Mouse (Mus musculus): ENCODE results near the gene Sri.
"Not testable (repeated sequence)": the region's sequence is repeated elsewhere in the genome, so short reads cannot be mapped to it uniquely, and the experiment has no call there.

Gene Sri

DNA sequence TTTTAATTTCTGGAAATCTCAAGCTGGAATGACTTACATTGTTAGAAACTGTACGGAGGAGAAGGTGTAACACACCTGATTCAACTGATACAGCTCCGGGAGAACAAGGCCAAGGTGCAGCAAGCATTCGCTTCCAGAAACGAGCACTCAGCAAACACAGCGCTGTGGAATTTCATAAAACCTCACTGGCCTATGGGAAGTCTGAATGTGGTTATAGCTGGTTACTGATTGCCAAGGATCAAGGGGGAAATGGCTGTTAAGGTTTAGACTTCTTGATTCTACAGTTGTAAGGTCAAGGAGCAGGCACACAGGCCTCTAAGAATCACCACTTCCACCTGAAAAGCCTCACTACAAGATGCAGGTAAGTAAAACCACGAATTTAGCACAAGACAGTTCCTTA, at the start of gene Sri:
Gene Sri, plus strand, starts transcription at position 224 of the 400 bp plus-strand sequence.
- DNase-seq, result no peak

DNA sequence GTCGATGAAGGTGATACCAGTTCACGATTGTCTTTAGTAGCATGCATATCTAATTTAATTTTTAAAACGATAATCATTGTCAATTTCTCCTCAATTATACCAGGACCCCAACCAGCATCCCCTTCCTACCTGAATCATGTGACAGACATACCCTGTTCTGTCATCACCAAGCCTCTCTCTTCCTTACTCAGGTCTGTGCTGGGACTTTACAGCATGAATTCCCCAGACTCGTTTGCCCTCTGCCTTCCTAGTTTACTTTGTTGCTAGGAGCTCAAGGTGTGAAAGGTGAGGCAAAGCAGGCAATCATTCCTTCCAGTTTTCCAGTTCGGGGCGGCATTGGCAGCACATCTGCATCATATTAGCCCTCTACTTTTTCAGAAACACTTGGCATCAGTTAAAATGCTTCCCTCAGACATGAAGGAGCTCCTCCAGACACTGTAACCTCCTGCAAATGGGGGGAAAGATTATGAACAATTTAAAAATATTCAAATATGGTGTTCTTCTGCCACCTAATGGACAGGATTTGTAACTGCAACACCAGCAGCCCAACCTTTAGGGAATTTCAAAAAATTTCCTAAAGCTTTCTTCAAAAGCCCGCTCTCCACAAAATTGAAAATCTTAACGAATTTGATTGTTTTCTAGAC, 49.4 kb upstream of the Sri start:
- no peak for DNase-seq

DNA sequence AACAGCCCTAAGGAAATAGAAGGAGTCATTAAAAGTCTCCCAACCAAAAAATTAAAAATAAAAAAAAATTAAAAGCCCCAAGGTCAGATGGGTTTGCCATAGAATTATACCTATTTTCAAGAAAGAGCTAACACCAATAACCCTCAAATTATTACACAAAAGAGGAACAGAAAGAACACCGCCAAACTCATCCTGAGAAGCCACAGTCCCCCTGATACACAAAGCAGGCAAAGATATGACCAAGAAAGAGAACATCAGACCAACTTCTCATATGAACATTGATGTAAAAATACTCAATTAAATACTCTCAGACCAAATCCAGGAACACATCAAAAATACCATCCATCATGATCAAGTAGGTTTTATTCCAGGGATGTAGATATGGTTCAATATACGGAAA, 48.8 kb upstream of the Sri start:
- DNase-seq, result no peak

DNA sequence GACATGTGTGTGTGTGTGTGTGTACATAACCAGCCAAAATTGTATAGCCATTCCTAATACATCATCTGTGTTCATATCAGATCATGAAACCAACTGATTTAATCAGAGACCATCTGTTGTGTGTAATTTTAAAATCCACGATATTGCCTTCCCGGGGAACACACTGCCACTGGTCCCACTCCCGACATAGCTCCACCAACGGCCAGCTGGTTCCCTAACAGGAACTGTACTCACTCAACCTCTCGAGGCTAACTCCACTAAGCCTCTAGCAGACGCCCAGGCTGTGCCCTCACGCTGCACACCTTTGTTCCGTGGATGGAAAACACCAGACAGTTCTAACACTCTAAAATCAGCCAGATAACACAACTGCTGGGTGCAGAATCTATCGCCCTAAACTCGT, 45.4 kb upstream of the Sri start:
- DNase-seq, result peak; percentile 6

DNA sequence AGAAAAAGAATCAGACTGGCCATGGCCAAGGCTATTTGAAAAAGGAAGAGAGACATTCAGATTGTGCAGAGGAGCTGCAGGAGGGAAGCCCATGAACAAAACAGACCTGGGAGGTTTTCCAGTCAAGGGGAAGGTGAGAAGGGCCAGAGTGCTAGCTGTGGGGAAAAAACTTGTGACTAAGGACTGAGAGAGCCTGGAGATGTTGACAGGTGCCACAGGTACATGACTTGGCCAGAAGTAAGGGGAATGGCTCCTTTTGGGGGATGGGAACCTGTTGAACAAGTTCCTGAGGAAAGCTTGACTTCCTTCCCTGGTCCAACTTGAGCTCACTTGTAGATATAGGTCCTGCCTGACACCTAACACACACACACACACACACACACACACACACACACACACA, 43.1 kb upstream of the Sri start:
- no peak for DNase-seq

DNA sequence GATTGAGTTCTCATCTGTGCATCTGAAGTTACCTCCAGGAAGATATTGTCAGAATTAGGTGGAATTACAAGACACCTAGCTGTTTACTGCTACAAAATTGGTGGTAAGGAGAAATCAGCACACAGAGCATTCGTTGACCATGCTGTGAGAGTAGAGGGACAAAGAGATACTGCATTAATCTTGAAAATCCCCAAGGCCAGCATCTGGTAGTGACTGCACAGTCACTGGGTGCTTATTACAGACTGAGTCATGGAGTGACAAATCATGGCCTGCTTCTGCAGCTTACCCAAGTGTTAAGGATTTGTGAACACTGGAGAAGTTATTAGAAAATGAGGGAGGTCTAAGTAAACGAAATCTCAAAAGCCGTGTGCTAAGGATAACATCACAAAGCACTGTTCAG, 32.6 kb upstream of the Sri start:
- DNase-seq, result no peak

DNA sequence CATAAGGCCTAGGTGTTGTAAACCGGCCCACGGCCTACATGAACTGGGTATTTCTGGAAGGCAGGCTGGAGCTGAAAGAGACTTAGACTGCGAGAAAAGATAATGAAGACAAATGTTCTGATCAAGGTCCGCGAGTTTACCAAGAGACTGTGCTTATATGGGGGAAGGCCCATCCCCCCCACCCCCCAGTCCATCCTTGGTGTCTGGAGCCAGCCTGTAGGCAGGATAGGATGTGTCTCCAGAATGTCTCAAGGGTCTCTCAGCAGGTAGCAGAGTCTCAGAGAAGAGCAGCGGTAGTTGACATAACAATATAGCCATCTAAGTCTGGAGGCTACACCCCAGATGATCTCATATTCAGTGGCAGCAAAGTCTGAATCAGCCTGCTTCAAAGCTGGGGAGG, 11.3 kb upstream of the Sri start:
- DNase-seq, result not testable (repeated sequence)

DNA sequence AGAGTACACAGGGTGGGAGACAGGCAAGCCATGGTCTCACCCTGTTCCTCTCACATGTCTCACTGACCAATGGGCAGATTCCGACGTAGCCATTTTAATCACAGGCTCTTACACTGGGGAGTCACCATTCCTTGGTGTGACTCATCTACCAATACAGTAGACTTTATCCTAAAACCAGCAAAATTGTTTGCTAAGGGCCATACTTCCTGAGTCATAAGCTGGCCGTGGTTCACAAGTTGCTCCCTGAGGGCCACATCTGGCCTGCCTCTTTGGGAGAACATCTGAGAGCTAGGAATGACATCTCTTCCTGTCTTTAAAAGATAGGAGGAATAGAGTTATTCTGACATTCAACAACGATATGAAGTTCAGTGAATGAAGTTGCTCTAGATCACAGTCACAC, 7.9 kb downstream of the Sri start:
- DNase-seq, result no peak

DNA sequence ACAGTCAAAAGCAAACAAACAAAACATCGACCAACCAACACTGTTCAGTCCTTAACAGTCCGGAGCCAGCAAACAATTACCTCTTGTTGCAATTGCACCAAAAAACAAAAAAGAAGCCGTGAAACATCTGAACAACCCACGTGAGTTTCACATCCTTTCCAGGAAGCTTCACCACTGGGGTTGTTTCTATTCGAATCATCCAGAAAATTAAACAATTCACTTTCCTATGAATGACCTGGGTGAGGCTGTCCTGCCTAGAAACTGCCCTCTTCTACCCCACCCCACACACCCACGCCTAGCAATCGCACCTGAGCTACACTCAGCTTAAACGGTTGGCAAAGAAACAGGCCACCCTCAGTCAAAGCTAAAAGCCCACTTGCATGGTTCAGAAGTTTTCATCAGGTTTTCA, 9.8 kb downstream of the Sri start:
- no peak for DNase-seq

DNA sequence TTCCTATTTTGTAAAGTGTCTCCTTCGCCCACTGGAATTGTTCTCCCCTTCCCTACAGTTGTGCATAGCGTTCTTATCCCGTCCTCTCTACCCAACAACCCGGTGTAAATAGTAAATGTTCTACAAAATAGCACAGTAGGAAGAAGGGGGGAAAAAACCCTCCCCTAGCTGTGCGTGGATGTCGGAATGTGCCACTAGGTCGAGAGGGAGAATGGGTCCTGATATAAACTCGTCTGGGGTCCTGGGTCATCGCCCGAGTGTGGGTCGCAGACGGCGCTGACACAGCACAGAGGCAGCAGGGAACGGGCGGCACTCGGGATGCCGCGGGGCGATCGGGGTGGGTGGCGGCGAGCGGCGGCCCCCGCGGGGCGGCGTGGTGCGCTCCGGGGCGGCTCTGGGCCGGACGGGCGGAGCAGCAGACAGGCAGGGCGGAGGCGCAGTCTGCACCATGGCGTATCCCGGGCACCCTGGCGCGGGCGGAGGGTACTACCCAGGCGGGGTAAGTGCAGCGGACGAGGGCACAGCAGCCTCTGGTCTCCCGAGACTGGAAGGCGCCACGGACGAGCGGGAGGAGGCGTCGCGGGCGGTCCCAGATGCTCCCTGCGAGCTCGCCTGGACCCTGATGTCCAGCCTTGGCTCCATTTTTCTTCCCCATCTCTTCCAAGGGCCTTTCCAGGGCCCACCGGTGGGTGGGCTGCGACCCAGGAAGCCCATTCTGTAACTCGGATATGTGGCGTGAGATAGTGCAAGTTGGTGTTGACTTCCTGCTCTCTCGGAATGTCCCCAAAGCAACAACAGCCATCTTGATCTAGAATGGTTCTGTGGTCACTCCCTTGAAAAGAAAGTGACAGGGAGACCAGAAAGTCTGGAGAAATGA, 10.5 kb downstream of the Sri start:
- peak; percentile 76 for DNase-seq

DNA sequence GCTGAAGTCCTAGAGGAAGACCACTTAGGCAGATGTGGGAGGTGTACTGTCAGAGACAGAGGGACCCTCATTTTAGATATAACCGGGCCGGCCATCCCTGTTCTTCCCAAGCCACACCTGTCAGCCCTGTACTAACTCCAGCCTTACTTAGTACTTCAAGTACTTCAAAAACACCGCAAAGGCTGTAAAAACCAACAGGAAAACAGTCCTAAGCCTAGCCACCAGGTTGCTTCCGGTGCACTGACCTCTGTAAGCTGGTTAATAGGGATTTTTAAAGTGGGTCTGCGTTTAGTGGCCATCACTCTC, 11.1 kb downstream of the Sri start:
- no peak for DNase-seq

DNA sequence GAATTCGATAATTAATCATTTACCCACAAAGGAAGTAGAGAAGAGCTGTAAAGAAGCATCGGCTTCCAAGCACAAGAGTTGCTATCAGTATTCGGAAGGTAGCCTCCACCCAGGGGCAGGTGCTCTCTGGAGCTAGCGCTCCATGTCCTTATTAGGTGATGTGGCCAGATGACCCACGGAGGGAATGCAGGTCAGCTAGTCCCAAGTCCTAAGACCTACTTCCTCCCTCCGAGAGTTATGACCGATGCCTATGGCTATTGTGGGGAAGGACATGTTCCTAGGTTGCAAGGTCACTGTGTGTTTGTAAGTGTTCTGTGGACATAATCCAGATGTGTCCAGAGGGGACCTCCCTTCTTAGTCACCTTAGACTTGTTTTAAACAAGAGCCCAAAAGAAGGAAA, 12.2 kb downstream of the Sri start:
- DNase-seq, result no peak

DNA sequence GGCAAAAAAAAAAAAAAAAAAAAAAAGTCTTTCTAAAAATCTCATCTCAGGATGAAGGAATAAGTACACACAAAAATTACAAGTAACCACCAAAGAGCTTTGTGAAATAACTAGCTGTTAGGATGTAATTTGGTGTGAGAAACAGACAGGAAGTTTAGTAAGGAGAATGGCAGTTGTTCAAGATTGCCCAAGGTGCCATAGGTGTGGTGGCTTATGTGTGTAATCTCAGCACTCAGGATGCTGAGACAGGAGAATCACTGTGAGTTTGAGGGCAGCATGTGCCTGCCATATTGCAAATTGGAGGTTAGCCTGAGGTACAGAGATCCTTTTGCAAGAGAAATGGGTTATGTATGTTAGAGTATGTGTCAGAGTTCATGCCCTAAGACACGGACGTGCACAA, 16.6 kb downstream of the Sri start:
- DNase-seq, result no peak

DNA sequence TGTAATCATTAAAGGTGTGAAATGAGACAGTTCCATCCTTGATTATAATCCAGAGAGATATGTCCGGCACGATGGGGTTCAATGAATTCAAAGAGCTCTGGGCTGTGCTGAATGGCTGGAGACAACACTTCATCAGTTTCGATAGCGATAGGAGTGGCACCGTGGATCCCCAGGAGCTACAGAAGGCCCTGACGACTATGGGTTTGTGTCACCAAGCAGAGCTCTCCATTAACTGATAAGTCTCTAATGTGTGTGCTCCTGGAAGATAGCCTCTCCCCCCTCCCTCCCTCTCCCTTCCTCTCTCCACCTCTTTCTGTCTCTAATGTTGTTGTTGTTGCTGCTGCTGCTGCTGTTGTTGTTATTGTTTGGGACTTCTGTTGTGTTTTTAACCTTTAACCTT, 17.3 kb downstream of the Sri start:
- DNase-seq, result no peak

DNA sequence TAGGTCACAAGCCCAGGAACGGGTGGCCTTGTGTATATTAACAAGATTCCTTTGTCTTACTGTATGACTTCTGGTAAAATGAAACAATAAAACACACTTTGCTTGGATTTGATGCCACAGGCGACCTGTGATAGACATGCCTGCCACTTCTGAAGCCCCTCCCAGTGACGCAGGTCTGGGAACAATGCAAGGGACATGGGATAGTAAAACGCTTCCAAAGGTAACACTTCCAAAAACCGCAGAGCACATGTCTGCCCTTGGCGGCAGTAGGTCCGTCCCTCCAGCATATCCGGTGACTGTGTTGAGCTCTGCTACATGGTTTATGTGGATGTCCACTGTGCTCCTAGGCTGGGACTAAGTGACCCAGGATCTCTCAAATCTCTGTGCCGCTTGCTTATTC, 27.5 kb downstream of the Sri start:
- no peak for DNase-seq

DNA sequence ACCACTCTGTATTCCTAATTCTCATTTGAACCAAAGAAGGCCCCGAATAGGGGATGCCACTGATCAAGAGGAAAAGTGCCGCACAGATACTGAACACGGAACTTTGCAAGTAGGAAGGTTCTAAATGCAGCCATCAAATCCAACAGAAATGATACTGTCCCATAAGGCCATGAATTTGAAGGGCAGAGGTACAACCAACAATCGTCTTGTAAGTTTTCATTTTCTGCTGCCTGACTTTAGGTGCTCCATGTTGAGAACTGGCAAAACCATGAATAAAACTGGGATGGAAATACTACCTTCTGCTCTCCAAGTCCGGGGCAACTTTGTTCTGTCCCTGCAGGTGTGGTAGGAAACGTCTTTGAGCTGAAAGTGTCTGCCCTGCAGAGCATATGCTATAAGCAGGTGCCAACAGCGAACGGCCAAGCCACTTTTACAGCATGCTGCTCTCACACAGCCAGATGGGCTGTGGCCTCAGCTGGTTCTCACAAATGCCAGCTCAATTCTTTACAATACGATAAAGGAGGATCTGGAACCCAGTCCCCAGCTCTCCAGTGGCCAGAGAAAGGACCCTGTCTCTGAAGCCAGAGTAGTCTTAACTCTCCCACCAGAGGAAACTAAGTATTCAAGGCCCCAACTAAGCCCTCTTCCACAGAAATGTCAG, 28.2 kb downstream of the Sri start:
- no peak for DNase-seq

DNA sequence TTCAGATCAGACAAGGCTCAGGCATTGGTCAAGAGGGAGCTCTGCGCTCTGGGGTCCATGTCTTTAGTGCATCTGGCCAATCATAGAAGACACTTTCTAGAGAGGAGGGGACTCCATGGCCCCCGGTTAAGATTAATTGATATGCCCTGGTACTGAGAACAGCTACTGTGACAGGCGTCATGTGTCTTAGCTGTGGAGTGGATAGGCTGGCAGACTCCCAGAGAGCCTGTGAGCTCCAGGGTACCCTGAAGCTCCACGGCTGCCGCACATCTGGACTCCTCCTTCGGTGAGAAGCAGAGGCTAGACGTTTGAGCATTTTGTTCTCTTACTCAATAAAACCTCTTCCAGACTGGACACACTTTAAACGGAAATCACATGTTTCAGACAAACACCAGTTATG, 31.6 kb downstream of the Sri start:
- DNase-seq, result no peak

DNA sequence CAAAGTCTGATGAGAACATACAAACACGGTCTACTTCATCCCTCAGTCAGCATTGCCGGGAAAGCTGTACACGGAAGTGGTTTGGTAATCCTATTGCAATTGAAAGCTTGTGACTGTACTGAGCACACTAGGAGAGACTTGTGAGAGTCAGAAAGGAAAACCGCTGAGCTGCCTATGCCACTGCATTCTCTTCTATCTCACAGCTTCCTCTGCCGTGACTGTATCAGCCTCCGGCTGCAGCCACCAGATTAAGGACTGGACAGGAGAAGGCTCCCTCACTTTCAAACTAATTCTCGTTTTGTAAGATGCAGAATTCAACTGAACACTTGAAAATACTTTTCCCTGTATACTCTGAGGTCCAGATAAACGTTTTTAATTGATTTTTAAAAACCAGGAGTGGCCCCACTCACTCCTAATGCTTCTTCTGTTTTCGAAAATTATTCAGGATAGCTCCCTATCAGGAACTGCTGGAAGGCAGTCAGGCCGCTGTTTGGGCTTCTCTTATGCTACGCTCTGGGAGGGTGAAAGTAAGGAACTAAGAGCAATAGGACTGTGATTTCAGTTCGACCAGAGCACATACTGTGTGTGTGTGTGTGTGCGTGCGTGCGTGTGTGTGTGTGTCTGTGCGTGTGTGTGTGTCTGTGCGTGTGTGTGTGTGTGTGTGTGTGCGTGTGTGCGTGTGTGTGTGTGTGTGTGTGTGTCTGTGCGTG, 37.1 kb downstream of the Sri start:
- DNase-seq, result no peak

DNA sequence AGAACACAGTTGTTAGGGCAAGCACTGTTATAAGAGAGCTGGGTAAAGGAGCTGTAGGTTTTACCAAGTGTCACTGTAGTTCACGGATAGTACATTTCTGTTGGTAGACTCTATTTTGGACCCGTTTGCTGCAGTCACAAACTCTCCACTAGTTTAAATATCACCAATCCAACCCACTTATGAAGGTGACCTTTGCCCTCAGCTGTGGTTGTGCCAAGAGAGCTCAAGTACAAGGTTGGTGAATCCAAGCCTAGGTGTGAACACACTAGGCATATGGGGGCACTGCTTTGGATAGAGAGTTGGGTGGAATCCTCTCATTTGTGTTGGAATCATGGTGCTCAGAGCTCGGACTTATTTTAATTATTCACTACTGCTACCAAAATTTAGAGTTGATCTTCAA, 39.8 kb downstream of the Sri start:
- DNase-seq, result no peak

DNA sequence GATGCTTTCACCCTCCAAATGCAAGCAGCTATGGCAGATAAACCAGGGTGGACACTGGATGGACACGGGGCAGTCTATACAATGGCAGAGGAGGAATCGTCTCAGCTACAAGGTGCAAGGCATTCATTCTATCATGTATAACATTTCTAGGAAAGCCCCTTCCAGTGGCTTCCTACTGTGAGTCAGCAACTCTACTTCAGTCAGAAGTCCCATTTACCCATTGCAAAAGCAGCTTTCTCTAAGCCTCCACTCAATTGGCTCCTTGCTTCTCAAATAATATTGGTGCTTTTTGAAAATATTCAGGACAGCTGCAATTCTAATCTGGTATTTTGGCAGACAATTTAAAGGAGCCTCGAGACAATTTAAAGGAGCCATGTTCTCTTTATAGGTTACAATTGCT, 42.3 kb downstream of the Sri start:
- no peak for DNase-seq

DNA sequence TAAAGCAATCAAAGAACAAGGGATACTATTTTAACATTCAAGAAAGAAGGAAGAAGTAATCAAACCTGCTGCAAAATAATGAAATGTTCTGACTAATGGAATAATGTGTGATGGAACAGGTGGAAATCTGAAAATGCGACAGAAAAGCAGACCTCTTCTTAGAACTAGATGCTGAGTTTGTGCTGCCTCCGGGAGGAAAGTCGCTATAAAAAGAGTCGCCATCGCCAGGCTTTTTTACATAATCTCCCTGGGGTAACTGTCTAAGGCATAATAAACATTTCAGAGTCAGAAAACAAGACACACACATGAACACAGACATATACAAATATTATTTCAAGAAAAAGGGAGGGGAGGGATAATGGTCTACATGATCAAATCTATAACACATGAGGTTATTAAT, 49.0 kb downstream of the Sri start:
- DNase-seq, result no peak

DNA sequence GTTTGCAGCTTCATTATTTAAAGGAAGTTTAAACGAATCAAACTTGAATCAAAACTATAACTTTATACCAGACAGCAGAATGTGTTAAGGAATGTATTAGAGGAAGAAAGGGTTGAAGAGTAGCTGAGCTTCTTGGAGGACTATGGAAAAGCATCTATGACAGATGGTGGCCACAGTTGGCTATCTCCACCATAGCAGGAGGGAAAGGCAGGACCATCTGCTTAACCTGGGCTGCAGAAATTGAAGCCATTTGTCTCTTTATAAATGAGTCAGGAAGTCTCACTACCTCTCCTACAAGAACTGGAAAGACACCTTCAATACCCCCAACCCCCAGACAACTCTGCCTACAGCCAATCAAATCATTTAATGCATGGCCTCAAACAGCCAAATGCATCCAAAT, 49.8 kb downstream of the Sri start:
- no peak for DNase-seq

DNA sequence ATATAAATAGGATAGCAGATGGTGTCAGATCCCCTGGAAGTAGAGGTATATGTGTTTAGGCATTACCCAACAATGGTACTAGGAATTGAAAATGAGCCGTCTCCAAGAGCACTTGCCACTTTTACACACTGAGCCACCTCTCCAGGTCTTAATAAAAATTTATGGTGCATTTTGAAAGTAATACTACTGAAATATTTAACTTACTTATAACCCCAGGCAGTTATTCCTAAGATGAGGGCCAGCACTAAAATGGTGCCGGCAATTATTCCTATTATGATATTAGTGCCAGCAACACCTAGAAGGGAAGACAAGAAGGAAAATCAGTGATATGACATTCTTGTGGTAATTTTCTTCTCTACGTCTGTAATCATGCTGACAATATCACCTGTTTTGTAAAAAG, 65.8 kb downstream of the Sri start:
- DNase-seq, result no peak

DNA sequence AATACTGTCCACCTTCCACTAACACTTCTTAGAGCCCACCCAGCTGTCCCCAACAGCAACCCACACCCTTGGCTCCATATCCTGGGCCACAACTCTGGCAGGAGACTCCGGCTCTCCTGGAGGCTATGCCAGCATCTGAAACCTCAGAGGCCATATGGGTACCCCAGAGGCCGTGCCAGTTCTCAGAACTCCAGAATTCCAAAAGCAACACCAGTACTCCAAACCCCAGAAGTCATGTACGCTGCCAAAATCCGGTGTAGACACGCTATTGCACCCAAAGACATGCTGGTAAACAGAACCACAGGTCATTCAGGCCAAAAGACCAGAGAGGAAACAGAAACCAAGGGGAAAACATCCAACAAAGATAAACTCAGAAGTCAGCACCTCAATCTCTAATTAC, 66.4 kb downstream of the Sri start:
- no peak for DNase-seq

Measured in right cerebral cortex, postnatal 14 days (tissue).